Mouse (Mus musculus): ENCODE data around the gene Nfib. TPM values are rescaled to one million over a fixed set of nuclear protein-coding genes. Genes with fewer than 3 reads are reported as not detected.

Gene Nfib
- polyA plus RNA-seq, 1 experiment from 2014 or later, result 58.8 TPM

DNA sequence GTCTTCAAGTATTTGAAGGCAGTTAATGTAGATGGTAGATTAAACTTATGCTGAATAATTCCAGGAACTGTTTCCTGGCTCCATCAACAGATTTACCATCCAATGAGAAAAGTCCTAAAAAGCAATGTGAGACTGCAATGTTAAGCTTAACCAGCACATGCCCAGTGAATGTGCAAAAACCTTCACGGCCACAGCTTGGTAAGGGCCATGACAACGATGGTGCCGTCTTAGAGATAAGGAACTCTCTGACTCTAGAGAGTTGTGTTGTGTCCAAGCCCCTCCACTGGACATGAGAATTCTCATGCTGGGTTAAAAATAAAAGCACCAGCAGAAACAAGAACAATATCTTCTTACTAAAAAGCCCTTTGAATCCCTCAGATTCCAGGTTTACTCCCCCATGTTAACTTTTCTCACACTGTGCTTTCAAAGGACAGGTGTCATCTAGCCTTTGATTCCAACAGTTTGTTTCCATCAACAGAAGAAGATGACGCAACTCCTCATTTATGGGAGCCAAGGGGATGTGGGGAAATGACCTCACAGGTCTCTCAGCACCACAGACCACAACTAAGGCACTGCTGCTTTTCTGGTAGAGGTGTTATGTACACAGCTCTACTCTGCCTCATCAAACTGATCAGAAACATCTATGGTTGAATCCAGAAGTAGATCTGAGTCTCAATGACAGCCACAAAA, 340.7 kb downstream of the Nfib start:
- no peak overlapping the region for H3K27ac ChIP-seq
- no peak for ATAC-seq (ENCODE audit: insufficient number of reproducible peaks, insufficient read depth, low FRiP score, low TSS enrichment, low read depth)
- WGBS, result 81% methylated on average over 4 of the region's 4 CpGs

DNA sequence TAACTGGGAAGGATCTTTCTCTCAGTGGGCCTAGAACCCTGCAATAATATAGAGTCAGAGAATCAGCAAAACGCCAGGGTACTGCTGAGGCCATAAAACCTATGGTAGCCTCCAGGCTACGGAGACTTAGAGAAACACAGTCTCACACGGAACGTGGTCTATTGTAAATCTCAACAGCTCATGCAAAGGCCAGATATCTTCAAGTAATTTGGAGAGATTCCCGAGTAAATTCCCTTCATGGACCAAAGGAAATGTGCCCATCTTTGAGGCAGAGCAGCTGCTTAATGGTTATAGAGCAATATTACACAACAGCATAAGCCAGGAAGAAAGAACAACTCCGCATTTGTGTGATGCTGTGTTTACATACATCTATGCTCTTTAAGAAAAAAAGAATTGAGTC, 341.6 kb downstream of the Nfib start:
- Histone ChIP-seq H3K4me1 (replicated peaks) (peaks cover 28% of the 10 kb centered on the region), H3K4me2 (no peak overlapping the region), H3K9ac (replicated peaks) (no peak overlapping the region), H3K27ac (no peak overlapping the region), H3K27me3 (no peaks in the 10 kb centered on the region), H3K9me3 (no peaks in the 10 kb centered on the region), H3K36me3 (peaks cover 4% of the 10 kb centered on the region; the same call in 1 of the 2 replicates), H3K4me3 (replicated peaks) (no peak overlapping the region)
- WGBS, result 60% methylated on average over 6 of the region's 6 CpGs
- no peak for ATAC-seq (ENCODE audit: insufficient number of reproducible peaks, insufficient read depth, low FRiP score, low TSS enrichment, low read depth)

More for the DNA sequence above, 340.7 kb downstream of the Nfib start:
- peaks cover 35% of the 10 kb centered on the region for H3K4me1 ChIP-seq (replicated peaks)
- H3K9ac ChIP-seq (replicated peaks), result no peak overlapping the region
- no peak overlapping the region for H3K4me2 ChIP-seq
- no peaks in the 10 kb centered on the region for H3K27me3 ChIP-seq
- H3K4me3 ChIP-seq (replicated peaks), result no peak overlapping the region
- H3K9me3 ChIP-seq, result no peaks in the 10 kb centered on the region
- H3K36me3 ChIP-seq, result peaks cover 2% of the 10 kb centered on the region; the same call in 1 of the 2 replicates

DNA sequence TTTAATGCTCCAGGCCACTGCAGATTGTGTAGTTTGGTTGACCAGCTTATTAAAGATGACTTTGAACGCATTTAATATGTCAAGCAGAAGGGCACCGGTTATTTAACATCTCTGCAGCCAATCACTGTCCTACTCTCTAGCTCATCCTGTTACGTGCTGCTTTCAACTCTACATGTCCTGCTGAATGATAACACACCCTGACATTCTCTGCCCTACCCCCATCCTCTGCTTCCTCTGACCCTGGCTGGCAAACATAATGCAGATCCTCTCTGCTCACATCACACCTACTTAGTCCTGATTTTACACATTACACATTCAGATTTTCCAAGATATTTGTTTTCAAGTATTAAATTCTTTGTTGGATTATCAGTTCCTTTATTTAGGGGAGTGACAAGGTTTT, 343.3 kb downstream of the Nfib start:
- no peak overlapping the region for H3K4me2 ChIP-seq
- H3K27me3 ChIP-seq, result no peaks in the 10 kb centered on the region
- H3K4me3 ChIP-seq (replicated peaks), result no peak overlapping the region
- no peak overlapping the region for H3K27ac ChIP-seq
- no peak overlapping the region for H3K9ac ChIP-seq (replicated peaks)
- H3K36me3 ChIP-seq, result peaks cover 12% of the 10 kb centered on the region; the same call in 1 of the 2 replicates
- ATAC-seq (ENCODE audit: insufficient number of reproducible peaks, insufficient read depth, low FRiP score, low TSS enrichment, low read depth), result no peak
- 82% methylated on average over 3 of the region's 3 CpGs for WGBS
- peaks cover 25% of the 10 kb centered on the region for H3K4me1 ChIP-seq (replicated peaks)
- no peaks in the 10 kb centered on the region for H3K9me3 ChIP-seq

DNA sequence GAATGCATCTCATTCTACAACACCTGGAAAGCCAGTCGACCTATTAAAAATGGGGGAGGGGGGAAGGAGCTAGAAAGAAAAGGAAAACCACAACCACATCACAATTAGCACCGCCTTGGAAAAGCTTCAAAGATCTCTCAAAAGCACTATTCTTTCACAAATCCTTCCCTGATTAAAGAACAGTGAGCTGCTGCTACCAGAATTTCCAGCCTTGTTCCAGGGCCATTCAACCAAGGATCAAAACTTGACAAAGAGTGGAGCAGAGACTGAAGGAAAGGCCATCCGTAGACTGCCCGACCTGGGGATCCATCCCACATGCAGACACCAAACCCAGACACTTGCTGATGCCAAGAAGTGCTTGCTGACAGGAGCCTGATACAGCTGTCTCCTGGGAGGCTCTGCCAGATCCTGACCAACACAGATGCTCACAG, 345.5 kb downstream of the Nfib start:
- 83% methylated on average over 4 of the region's 4 CpGs for WGBS
- Histone ChIP-seq H3K27me3 (no peaks in the 10 kb centered on the region), H3K4me1 (replicated peaks) (peaks cover 24% of the 10 kb centered on the region), H3K27ac (no peak overlapping the region), H3K9ac (replicated peaks) (no peak overlapping the region), H3K9me3 (no peaks in the 10 kb centered on the region), H3K36me3 (peaks cover 12% of the 10 kb centered on the region; the same call in 1 of the 2 replicates), H3K4me3 (replicated peaks) (no peak overlapping the region), H3K4me2 (no peak overlapping the region)
- ATAC-seq (ENCODE audit: insufficient number of reproducible peaks, insufficient read depth, low FRiP score, low TSS enrichment, low read depth), result no peak

DNA sequence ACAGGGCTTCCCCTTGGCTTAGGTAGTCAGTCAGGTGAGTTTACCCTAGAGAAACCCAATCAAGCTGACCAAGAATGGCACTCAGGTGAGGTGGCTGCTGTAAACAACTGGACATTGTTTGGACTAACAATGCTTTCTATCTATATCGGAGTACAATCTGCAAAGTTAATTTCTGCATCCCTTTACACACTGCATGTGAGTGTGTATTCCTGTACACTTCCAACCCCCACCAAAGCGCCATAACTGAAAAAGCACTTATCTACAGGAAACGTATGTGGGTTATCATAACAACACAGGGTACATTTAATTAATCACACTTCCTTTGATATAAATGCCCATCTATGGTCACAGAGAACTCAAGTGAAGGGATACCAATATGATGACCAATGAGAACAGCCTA, 346.4 kb downstream of the Nfib start:
- H3K9ac ChIP-seq (replicated peaks), result no peak overlapping the region
- 94% methylated on average over 3 of the region's 3 CpGs for WGBS

DNA sequence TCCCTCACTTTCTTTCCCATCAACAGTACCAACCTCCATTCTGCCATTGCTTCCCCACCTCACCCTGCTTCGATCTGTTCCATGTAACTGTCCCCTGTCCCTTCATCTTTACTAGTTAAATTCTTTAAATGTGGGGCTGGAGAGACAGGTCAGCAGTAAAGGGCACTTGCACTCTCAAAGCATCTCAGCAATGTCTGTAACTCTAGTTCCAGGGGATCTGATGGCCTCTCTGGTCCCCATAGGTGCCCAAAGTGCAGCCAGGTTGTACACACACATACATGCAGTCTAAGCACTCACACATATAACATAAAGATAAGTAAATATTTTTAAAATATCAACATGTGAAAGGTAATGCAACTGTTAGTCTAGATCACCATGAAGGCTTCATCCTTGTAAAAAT, 356.5 kb downstream of the Nfib start:
- no peak overlapping the region for H3K27ac ChIP-seq
- H3K36me3 ChIP-seq, result peaks cover 42% of the 10 kb centered on the region
- ATAC-seq (ENCODE audit: insufficient number of reproducible peaks, insufficient read depth, low FRiP score, low TSS enrichment, low read depth), result no peak
- H3K9ac ChIP-seq (replicated peaks), result no peak overlapping the region
- no peaks in the 10 kb centered on the region for H3K27me3 ChIP-seq
- H3K4me1 ChIP-seq (replicated peaks), result peaks cover 16% of the 10 kb centered on the region
- H3K4me2 ChIP-seq, result no peak overlapping the region
- H3K9me3 ChIP-seq, result no peaks in the 10 kb centered on the region
- 90% methylated on average over 1 of the region's 1 CpGs for WGBS
- no peak overlapping the region for H3K4me3 ChIP-seq (replicated peaks)

More for the DNA sequence above, 346.4 kb downstream of the Nfib start:
- Histone ChIP-seq H3K4me1 (replicated peaks) (peaks cover 18% of the 10 kb centered on the region), H3K4me2 (no peak overlapping the region), H3K27me3 (no peaks in the 10 kb centered on the region), H3K9me3 (no peaks in the 10 kb centered on the region), H3K36me3 (peaks cover 12% of the 10 kb centered on the region; the same call in 1 of the 2 replicates), H3K27ac (no peak overlapping the region), H3K4me3 (replicated peaks) (no peak overlapping the region)
- ATAC-seq (ENCODE audit: insufficient number of reproducible peaks, insufficient read depth, low FRiP score, low TSS enrichment, low read depth), result no peak

DNA sequence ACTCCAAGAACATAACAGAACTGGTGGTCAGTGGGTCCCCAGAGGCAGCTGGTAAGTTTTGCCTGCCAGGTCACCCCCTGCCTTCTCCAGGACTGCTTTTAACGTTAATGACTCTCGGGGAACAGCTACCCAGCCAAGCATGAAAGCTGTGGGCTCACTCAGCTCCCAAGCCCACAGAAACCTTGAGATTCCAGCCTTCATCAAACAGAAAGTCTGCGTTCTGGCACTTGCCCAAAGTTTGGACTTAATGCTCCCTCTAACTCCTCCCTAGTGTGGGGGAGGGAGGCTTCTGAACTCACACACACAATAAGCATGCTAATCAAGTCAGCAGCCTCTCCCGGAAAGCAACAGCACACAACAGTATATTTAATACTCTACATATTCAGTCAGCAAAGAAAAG, 360.8 kb downstream of the Nfib start:
- peak; percentile 78; the same call in 1 of the 2 replicates for ATAC-seq (ENCODE audit: insufficient number of reproducible peaks, insufficient read depth, low FRiP score, low TSS enrichment, low read depth)
- H3K36me3 ChIP-seq, result peaks cover 28% of the 10 kb centered on the region
- H3K4me1 ChIP-seq (replicated peaks), result peaks cover 21% of the 10 kb centered on the region
- no peak overlapping the region for H3K9ac ChIP-seq (replicated peaks)
- no peak overlapping the region; the same call in 1 of the 2 replicates for H3K4me2 ChIP-seq
- H3K4me3 ChIP-seq (replicated peaks), result no peak overlapping the region
- WGBS, result 4% methylated on average over 4 of the region's 4 CpGs
- no peaks in the 10 kb centered on the region for H3K27me3 ChIP-seq
- H3K27ac ChIP-seq, result peak overlapping the region; percentile 72
- no peaks in the 10 kb centered on the region for H3K9me3 ChIP-seq

DNA sequence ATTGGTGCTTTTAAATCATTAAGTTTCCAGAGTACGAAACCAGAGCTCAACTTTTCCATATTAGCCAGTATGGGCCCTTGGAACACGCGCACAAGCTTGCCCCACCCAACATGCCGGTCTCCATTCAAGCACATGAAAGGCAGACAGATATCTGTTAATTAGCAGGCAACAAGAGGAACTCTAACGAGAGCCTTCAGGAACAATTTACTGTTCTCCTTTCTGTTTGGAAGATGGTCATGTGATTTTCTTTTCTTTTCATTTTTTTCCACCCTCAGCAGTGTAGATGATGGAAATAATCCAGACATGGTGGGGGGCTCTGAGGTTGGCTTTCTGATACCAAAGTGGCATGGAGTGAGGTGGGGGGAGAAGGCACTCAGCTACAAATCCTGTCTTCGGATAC, 361.3 kb downstream of the Nfib start:
- Histone ChIP-seq H3K27me3 (no peaks in the 10 kb centered on the region), H3K9me3 (no peaks in the 10 kb centered on the region), H3K4me2 (no peak overlapping the region; the same call in 1 of the 2 replicates)

DNA sequence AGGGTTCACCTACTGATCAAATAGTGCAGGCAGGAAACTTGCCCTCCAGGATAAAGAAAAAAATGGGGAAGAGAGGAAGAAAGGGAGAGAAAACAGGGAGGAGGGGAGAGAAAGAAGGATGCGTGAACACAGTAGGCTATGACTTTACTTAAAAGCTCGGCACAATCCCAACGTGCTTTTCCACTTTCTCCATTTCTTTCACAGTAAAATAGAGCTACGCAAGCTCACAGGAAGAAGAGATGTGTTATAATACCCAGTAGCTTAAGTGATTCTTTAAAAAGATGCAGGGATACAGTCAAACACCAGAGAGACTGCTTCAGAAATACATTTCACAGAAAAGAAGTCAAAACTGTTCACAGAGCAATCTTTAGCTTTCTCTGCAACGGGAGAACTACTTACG, 366.6 kb downstream of the Nfib start:
- no peak overlapping the region for H3K4me2 ChIP-seq
- H3K27ac ChIP-seq, result no peak overlapping the region
- H3K27me3 ChIP-seq, result no peaks in the 10 kb centered on the region
- ATAC-seq (ENCODE audit: insufficient number of reproducible peaks, insufficient read depth, low FRiP score, low TSS enrichment, low read depth), result no peak
- H3K9ac ChIP-seq (replicated peaks), result no peak overlapping the region
- H3K4me1 ChIP-seq (replicated peaks), result peaks cover 20% of the 10 kb centered on the region
- H3K36me3 ChIP-seq, result no peaks in the 10 kb centered on the region
- H3K9me3 ChIP-seq, result no peaks in the 10 kb centered on the region
- WGBS, result 80% methylated on average over 6 of the region's 6 CpGs
- no peak overlapping the region for H3K4me3 ChIP-seq (replicated peaks)

More for the DNA sequence above, 361.3 kb downstream of the Nfib start:
- Histone ChIP-seq H3K4me1 (replicated peaks) (peaks cover 21% of the 10 kb centered on the region), H3K36me3 (peaks cover 25% of the 10 kb centered on the region), H3K9ac (replicated peaks) (no peak overlapping the region), H3K4me3 (replicated peaks) (no peak overlapping the region), H3K27ac (peak overlapping the region; percentile 72)
- 57% methylated on average over 6 of the region's 6 CpGs for WGBS
- ATAC-seq (ENCODE audit: insufficient number of reproducible peaks, insufficient read depth, low FRiP score, low TSS enrichment, low read depth), result no peak

DNA sequence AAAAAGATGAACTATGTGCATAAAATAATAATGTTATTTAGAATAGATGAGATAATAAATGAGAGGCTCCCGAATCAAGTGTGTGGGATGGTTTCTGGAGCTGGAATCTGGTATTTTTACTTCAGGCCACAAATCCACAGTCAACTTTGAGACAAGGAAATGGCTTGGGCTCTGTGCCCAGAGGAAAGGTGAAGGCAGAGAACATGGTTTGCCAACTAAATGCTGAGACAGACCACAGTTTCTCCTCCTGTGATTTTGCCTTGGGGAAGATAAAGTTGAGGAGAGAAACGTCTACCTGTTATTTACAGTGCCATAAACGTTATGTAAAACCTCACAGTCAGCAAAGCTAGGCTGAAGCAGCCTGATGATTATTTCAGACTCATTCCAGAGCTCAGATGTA, 367.1 kb downstream of the Nfib start:
- H3K4me1 ChIP-seq (replicated peaks), result peaks cover 20% of the 10 kb centered on the region
- no peak overlapping the region for H3K9ac ChIP-seq (replicated peaks)
- no peak overlapping the region for H3K27ac ChIP-seq
- H3K9me3 ChIP-seq, result no peaks in the 10 kb centered on the region
- no peak overlapping the region for H3K4me3 ChIP-seq (replicated peaks)
- H3K27me3 ChIP-seq, result no peaks in the 10 kb centered on the region
- WGBS, result 47% methylated on average over 3 of the region's 3 CpGs
- H3K4me2 ChIP-seq, result no peak overlapping the region
- H3K36me3 ChIP-seq, result no peaks in the 10 kb centered on the region
- no peak for ATAC-seq (ENCODE audit: insufficient number of reproducible peaks, insufficient read depth, low FRiP score, low TSS enrichment, low read depth)

DNA sequence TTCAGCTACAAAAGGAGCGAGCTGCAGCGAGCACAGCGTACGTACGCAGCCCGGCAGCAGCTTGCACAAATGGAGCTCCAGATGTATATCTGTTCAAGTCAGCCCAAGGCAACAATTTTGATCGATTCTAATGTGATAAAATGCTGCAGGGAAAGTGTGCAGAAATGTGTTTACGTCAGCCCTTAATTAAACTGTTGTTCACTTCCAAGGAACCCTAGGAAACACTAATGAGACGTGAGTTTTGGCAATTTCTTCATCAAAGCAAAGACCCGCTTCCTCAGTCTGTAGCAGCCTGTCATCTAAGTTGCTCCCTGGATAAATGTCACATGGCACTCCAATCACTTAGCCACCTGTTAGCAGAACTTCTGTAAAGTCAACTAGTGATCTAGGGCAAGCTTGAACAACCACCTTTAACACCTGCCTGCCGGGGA, 368.6 kb downstream of the Nfib start:
- Histone ChIP-seq H3K36me3 (no peaks in the 10 kb centered on the region), H3K27ac (no peak overlapping the region), H3K27me3 (no peaks in the 10 kb centered on the region), H3K9ac (replicated peaks) (no peak overlapping the region), H3K4me3 (replicated peaks) (no peak overlapping the region), H3K4me2 (no peak overlapping the region), H3K4me1 (replicated peaks) (peaks cover 20% of the 10 kb centered on the region), H3K9me3 (no peaks in the 10 kb centered on the region)
- 38% methylated on average over 11 of the region's 11 CpGs for WGBS
- ATAC-seq (ENCODE audit: insufficient number of reproducible peaks, insufficient read depth, low FRiP score, low TSS enrichment, low read depth), result no peak
